Mouse (Mus musculus) CH12.LX (cell line): ENCODE data around the gene Nedd4. TPM values are rescaled to one million over a fixed set of nuclear protein-coding genes. Genes with fewer than 3 reads are reported as not detected.
A peak's percentile ranks its signal among the peaks of the same experiment; 100 is the strongest.

ENCODE experiments used
- DNase-seq: peaks from one replicate; pipeline ENCODE4 v3.0.0-alpha.2; 2013; ENCODE audit errors: extremely low read depth
- H3K27ac ChIP-seq: 2 replicates; pipeline ENCODE4 v1.5.1; 2012; ENCODE audit warnings: low read depth, mild to moderate bottlenecking, control low read depth, moderate library complexity; ENCODE audit not compliant: insufficient read depth
- H3K27me3 ChIP-seq: replicated peaks from 2 replicates; pipeline ENCODE3; 2012; ENCODE audit warnings: inconsistent platforms
- H3K36me3 ChIP-seq, 2 experiments: replicated peaks in 1 of 2; 2 replicates each; pipeline versions ENCODE3 to v1.6.1; 2012; ENCODE audit warnings: inconsistent platforms in 1 of 2, low read length in 1 of 2, mild to moderate bottlenecking in 1 of 2, mixed read lengths in 1 of 2, moderate library complexity in 1 of 2; ENCODE audit not compliant: control insufficient read depth in 1 of 2, insufficient read depth in 1 of 2
- H3K4me1 ChIP-seq, 2 experiments: 2 replicates each; pipeline ENCODE4 v1.6.1; 2012; ENCODE audit warnings: inconsistent platforms in 1 of 2, moderate library complexity in 1 of 2; ENCODE audit not compliant: insufficient read depth in 2 of 2, control insufficient read depth in 1 of 2
- H3K4me2 ChIP-seq: 2 replicates; pipeline ENCODE4 v1.6.1; 2012; ENCODE audit warnings: low read depth, mild to moderate bottlenecking, control low read depth; ENCODE audit not compliant: poor library complexity, insufficient read depth, severe bottlenecking
- H3K4me3 ChIP-seq, 3 experiments: fragments of 150-350 bp in 1 of 3; sonication (generic) in 1 of 3; replicated peaks in 1 of 3; 2 replicates each; pipeline versions ENCODE3 to v1.5.1; 2011 to 2012; ENCODE audit warnings: low read depth in 2 of 3, low read length in 2 of 3, mild to moderate bottlenecking in 2 of 3, moderate library complexity in 2 of 3, control low read depth in 1 of 3, improper control_type of control experiment in 1 of 3, inconsistent platforms in 1 of 3, mixed read lengths in 1 of 3; ENCODE audit not compliant: poor library complexity in 1 of 3
- H3K79me2 ChIP-seq: replicated peaks from 2 replicates; pipeline ENCODE4 v1.6.1; 2012; ENCODE audit warnings: mild to moderate bottlenecking, moderate library complexity; ENCODE audit not compliant: control insufficient read depth, poor library complexity, insufficient read depth, severe bottlenecking; ENCODE audit errors: extremely low read depth
- H3K9ac ChIP-seq: 2 replicates; pipeline ENCODE4 v1.6.1; 2012; ENCODE audit warnings: low read depth, mild to moderate bottlenecking, control low read depth, moderate library complexity; ENCODE audit not compliant: insufficient read depth
- H3K9me3 ChIP-seq: replicated peaks from 2 replicates; pipeline ENCODE3; 2012; ENCODE audit warnings: low read length, inconsistent platforms, mixed read lengths
- CHD1 ChIP-seq: IDR thresholded peaks from 2 replicates; pipeline ENCODE4 v1.6.1; 2012; ENCODE audit warnings: low read depth, low read length, improper control_type of control experiment, inconsistent platforms
- CHD2 ChIP-seq: IDR thresholded peaks from 2 replicates; pipeline ENCODE4 v1.6.1; 2011; ENCODE audit warnings: low read length, improper control_type of control experiment
- ELF1 ChIP-seq: IDR thresholded peaks from 2 replicates; pipeline ENCODE4 v1.6.1; 2014; ENCODE audit warnings: low read depth, mild to moderate bottlenecking, inconsistent platforms, low read length, improper control_type of control experiment
- GABPA ChIP-seq: IDR thresholded peaks from 2 replicates; pipeline ENCODE4 v1.6.1; 2012; ENCODE audit warnings: low read depth, low read length, improper control_type of control experiment, inconsistent platforms; ENCODE audit not compliant: insufficient replicate concordance
- IRF4 ChIP-seq: IDR thresholded peaks from 2 replicates; pipeline ENCODE4 v1.6.1; 2014; ENCODE audit warnings: low read depth, mild to moderate bottlenecking, inconsistent platforms, low read length, improper control_type of control experiment
- JUND ChIP-seq: conservative IDR thresholded peaks from 2 replicates; pipeline ENCODE4 v1.6.1; 2011; ENCODE audit warnings: low read depth, low read length, improper control_type of control experiment
- KAT2A ChIP-seq: IDR thresholded peaks from 2 replicates; pipeline ENCODE4 v1.6.1; 2012; ENCODE audit warnings: low read length, improper control_type of control experiment, inconsistent platforms; ENCODE audit not compliant: insufficient replicate concordance
- MAFK ChIP-seq: IDR thresholded peaks from 2 replicates; pipeline ENCODE4 v1.6.1; 2011; ENCODE audit warnings: low read length, improper control_type of control experiment; ENCODE audit not compliant: insufficient replicate concordance
- MXI1 ChIP-seq: IDR thresholded peaks from 2 replicates; pipeline ENCODE4 v1.6.1; 2011; ENCODE audit warnings: mild to moderate bottlenecking, low read depth, low read length, improper control_type of control experiment
- MYC ChIP-seq: IDR thresholded peaks from 2 replicates; pipeline ENCODE4 v1.6.1; 2011; ENCODE audit warnings: low read depth, mild to moderate bottlenecking, improper control_type of control experiment, low read length
- POLR2AphosphoS2 ChIP-seq: IDR thresholded peaks from 2 replicates; pipeline ENCODE4 v1.6.1; 2011; ENCODE audit warnings: low read depth, low read length, improper control_type of control experiment
- TCF12 ChIP-seq: IDR thresholded peaks from 2 replicates; pipeline ENCODE4 v1.6.1; 2014; ENCODE audit warnings: low read depth, mild to moderate bottlenecking, inconsistent platforms, low read length, improper control_type of control experiment
- ZC3H11A ChIP-seq: IDR thresholded peaks from 2 replicates; pipeline ENCODE4 v1.6.1; 2012; ENCODE audit warnings: low read depth, mild to moderate bottlenecking, inconsistent platforms, low read length, improper control_type of control experiment
- dilution Hi-C: fragments of 300-500 bp; cut with MboI; formaldehyde crosslinking; loops from 2 replicates; pipeline ENCODE4 v1.14.3; 2020; ENCODE audit warnings: low sequenced_read_pairs; ENCODE audit not compliant: extremely low pct_unique_long_range_greater_than_20kb, extremely low pct_ligation_motif_present
- in situ Hi-C: fragments of 300-500 bp; cut with MboI; formaldehyde crosslinking; loops from 3 replicates; pipeline ENCODE4 v1.14.3; 2019; ENCODE audit warnings: low sequenced_read_pairs, low pct_ligation_motif_present, low pct_unique_long_range_greater_than_20kb, mixed read lengths
- polyA plus RNA-seq: library from polyadenylated mRNA; unstranded; fragments of >175 nt; gene quantifications from 2 replicates; pipeline ENCODE4 v1.2.1, GENCODE M21; 2012; ENCODE audit warnings: low read depth; ENCODE audit not compliant: insufficient read length
- total RNA-seq, 2 experiments: library from RNA; depleted of rRNA; stranded (reverse); fragments of 300-350 nt in 1 of 2; fragments of >200 nt in 1 of 2; gene quantifications; 2 replicates each; pipeline ENCODE4 v1.2.3; 2012 to 2014

Nedd4 gene
- total and polyA plus RNA-seq, 3 experiments: 56.9 to 211 (median 206) TPM

- TF ChIP-seq GABPA: no peak
- no peak for TF ChIP-seq MAFK
- no peak for TF ChIP-seq CHD1
Measured at GRCm38 (mm10) chr9:72672361-72672760, 10.2 kb downstream of the Nedd4 start (continued).

DNA sequence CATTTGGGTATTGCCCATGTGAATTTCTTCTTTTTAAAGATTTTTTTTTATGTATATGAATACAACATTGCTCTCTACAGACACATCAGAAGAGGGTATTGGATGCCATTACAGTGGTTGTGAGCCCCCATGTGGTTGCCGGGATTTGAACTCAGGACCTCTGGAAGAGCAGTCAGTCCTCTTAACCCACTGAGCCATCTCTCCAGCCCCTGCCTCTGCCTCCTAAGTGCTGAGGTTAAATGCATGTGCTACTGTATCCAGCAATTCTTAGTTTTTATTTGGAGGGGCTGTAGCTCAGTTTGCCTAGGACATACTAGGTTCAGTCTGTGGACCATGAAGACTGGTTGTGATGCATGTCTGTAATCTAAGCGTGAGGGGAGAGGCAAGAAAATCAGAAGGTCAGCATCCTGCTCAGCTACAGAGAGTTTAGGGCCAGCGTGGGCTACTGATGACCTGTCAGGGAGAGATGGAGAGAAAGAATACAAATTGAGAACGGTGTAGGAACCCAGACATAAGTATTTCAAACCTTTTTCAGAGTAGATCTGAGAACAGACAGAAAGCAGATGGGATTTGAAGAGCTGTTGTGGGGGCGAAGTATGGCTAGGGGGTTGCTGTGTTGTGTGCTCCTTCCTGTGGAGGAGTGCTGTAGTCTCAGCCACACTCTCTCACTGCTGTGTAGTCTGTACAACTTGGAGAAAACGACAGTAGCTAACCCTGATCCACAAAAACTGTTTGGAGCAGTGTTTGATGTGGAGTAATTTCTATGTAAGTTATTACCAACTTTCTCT is 13.0 kb downstream of the Nedd4 start:
- TF ChIP-seq MYC (no peak), CHD2 (no peak), POLR2AphosphoS2 (0 out of 2 replicates have a peak, but pooled peaks have one; percentile 23)
- Histone ChIP-seq H3K4me3 (no peak overlapping the region), H3K9ac (no peak overlapping the region), H3K4me2 (no peak overlapping the region), H3K79me2 (no peaks in the 10 kb centered on the region; the same call in 1 of the 2 replicates), H3K27ac (no peak overlapping the region), H3K9me3 (no peaks in the 10 kb centered on the region), H3K4me1 (peaks cover 0 to 32% of the 10 kb centered on the region in 2 experiments; a peak in 2 of 4 replicates), H3K27me3 (no peaks in the 10 kb centered on the region), H3K36me3 (peaks cover 14 to 70% of the 10 kb centered on the region in 2 experiments)
- dilution Hi-C loops: no loop called here
- no peak for DNase-seq
- in situ Hi-C loops: loop anchor here (5.0 to 10.0 kb wide), 2 partner anchors 38 to 210 kb away; no protein-coding TSS in a partner anchor

DNA sequence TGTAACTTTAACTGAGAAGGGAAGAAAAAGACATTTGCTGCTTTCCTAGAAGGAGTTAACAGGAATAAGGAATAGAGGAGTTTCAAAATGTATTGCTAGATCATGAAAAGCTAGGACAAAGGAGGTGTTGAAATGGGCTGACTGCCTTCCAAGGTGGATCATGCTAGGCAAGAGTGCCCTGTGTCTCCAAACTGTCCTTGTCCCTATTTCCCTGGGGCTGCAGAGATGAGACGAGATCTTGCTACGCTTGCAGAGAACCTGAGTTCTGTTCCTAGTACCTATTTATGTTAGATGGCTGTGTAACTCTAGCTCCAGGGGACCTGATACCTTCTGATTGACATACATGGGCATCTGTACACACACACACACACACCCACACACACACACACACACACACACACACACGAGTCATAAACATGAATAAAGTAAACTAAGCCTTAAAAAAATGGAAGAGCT is 13.6 kb downstream of the Nedd4 start:
- Histone ChIP-seq H3K79me2 (no peaks in the 10 kb centered on the region; the same call in 1 of the 2 replicates), H3K27ac (no peak overlapping the region), H3K36me3 (peaks cover 14 to 66% of the 10 kb centered on the region in 2 experiments), H3K4me3 (no peak overlapping the region), H3K4me1 (peaks cover 0 to 29% of the 10 kb centered on the region in 2 experiments; a peak in 2 of 4 replicates), H3K9ac (no peak overlapping the region), H3K27me3 (no peaks in the 10 kb centered on the region), H3K4me2 (no peak overlapping the region), H3K9me3 (no peaks in the 10 kb centered on the region)
- in situ Hi-C loops: loop anchor here (10.0 kb wide), 1 partner anchor 211 kb away; no protein-coding TSS in a partner anchor
- TF ChIP-seq TCF12: no peak
- TF ChIP-seq MXI1: no peak
- TF ChIP-seq POLR2AphosphoS2: 0 out of 2 replicates have a peak, but pooled peaks have one; percentile 5
- no peak for TF ChIP-seq JUND
- no peak for TF ChIP-seq ELF1
- TF ChIP-seq ZC3H11A: no peak
- TF ChIP-seq KAT2A: no peak
- TF ChIP-seq IRF4: no peak
- dilution Hi-C loops: no loop called here
- no peak for DNase-seq
